In the genomic region with DNA sequence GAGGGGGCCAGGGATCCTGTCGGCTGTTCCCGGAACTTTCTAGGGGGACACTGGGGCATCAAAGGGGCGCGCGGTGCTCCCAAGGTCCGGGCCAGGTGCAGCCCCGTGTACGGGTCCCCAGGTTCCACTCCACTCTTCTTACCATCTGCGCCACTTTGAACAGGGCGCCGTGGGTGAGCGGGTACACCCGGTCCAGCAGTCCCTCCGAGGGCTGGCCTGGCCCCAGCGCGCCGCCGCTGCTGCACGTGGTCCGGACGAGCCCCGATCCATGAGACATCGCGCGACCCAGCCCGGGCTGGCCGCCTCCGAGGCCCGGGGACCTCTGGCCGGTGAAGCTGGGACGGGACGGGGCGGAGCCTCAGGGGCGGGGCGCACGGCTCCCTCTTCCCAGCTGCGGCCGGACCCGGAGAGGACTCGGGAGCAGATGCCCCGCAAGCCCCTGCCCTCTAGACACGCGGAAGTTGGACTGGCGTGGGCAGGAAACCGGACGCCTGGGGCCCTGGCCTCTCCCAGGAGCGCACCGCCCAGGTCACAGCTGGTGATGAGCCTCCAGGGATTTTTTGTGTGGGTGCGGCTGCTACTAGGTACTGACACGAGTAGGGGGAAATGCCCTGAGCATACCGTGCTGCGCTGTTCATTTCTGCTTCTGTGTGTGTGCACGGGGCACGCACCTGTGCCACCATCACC, we compare ENCODE assay signal across 8 mouse cellular contexts. TPM values are rescaled to one million over a fixed set of nuclear protein-coding genes. Genes with fewer than 3 reads are reported as not detected.
DNase-seq lines count a peak whose midpoint lies in the region; ATAC-seq and TF ChIP-seq lines count a peak whose summit lies in the region.

TSS of gene Cmtm7 (minus strand) at position 331 of the 687 bp plus-strand sequence.

- no peak for TF ChIP-seq CTCF in lung, postnatal 0 days (IDR thresholded peaks at IDR 0.05)

- no peak for TF ChIP-seq EP300 in lung, postnatal 0 days (IDR thresholded peaks at IDR 0.05)

- no peaks in the 10 kb centered on the region for H3K27me3 ChIP-seq in embryonic facial prominence, embryonic 11.5 days (ENCODE audit: control insufficient read depth, insufficient read depth, low read length)
- no peaks in the 10 kb centered on the region for H3K27me3 ChIP-seq in lung, postnatal 0 days (replicated peaks; ENCODE audit: insufficient read depth, low read length)

- no peaks in the 10 kb centered on the region for H3K36me3 ChIP-seq in embryonic facial prominence, embryonic 11.5 days (replicated peaks; ENCODE audit: control insufficient read depth, insufficient read depth, low read depth, low read length)
- no peaks in the 10 kb centered on the region for H3K36me3 ChIP-seq in lung, postnatal 0 days (ENCODE audit: insufficient read depth, low read length)

- under 1% methylated on average over 53 of the region's 54 CpGs for WGBS in embryonic facial prominence, embryonic 11.5 days
- WGBS in lung, postnatal 0 days = 2% methylated on average over 48 of the region's 54 CpGs

- ATAC-seq in embryonic facial prominence, embryonic 11.5 days (replicated peaks; ENCODE audit: insufficient number of reproducible peaks, low FRiP score, low TSS enrichment, low read depth) = peak; percentile 78
- ATAC-seq in lung, postnatal 0 days = peak; percentile 92

- peak within 1 kb of the TSS; percentile 64 for H3K4me3 ChIP-seq in embryonic facial prominence, embryonic 11.5 days (ENCODE audit: low read depth, low read length)
- H3K4me3 ChIP-seq in lung, postnatal 0 days (ENCODE audit: low read depth, low read length) = peak within 1 kb of the TSS; percentile 55

- H3K4me2 ChIP-seq in embryonic facial prominence, embryonic 11.5 days (ENCODE audit: low read depth, low read length) = peak within 1 kb of the TSS; percentile 96
- peak within 1 kb of the TSS; percentile 95 for H3K4me2 ChIP-seq in lung, postnatal 0 days (replicated peaks; ENCODE audit: low read depth, low read length)

- H3K4me1 ChIP-seq in embryonic facial prominence, embryonic 11.5 days (ENCODE audit: control insufficient read depth, insufficient read depth, low read length) = no peaks in the 10 kb centered on the region
- peaks cover 9% of the 10 kb centered on the region; the same call in 1 of the 2 replicates for H3K4me1 ChIP-seq in lung, postnatal 0 days (ENCODE audit: insufficient read depth, low read depth, low read length)

- H3K9ac ChIP-seq in embryonic facial prominence, embryonic 11.5 days (replicated peaks; ENCODE audit: low read length) = peak within 1 kb of the TSS; percentile 86
- peak within 1 kb of the TSS; percentile 73 for H3K9ac ChIP-seq in lung, postnatal 0 days (replicated peaks; ENCODE audit: low read depth)

- peak; percentile 74 for DNase-seq in 3T3-L1 (ENCODE audit: low read depth, low spot score)
- DNase-seq in T-cell, adult 2 months (ENCODE audit: low spot score) = peak; percentile 59
- peak; percentile 73 for DNase-seq in embryonic facial prominence, embryonic 11.5 days (ENCODE audit: low spot score)
- DNase-seq in heart, adult 9 months (ENCODE audit: low spot score in 2 of 2) = peak; percentile 85 to 87
- DNase-seq in kidney, adult 8-10 months = peak; percentile 70 to 77
- DNase-seq in lung, postnatal 0 days (ENCODE audit: low spot score) = peak; percentile 84
- peak; percentile 66 for DNase-seq in ovary, adult 18-20 months (ENCODE audit: low spot score)
- DNase-seq in thymus, postnatal 25 days = peak; percentile 82

- no peaks in the 10 kb centered on the region for H3K9me3 ChIP-seq in embryonic facial prominence, embryonic 11.5 days (replicated peaks; ENCODE audit: control insufficient read depth, low read length)
- H3K9me3 ChIP-seq in lung, postnatal 0 days (ENCODE audit: low read length) = no peaks in the 10 kb centered on the region

- H3K27ac ChIP-seq in embryonic facial prominence, embryonic 11.5 days (replicated peaks; ENCODE audit: low read depth, low read length) = peak within 1 kb of the TSS; percentile 61
- peak within 1 kb of the TSS; percentile 85 for H3K27ac ChIP-seq in lung, postnatal 0 days (ENCODE audit: low read length)

RNA-seq across cellular contexts. Expression of gene Cmtm7, which starts in this region (rescaled TPM):
- polyA plus RNA-seq in embryonic facial prominence, embryonic 11.5 days (2014; fragmentation: Nextera tagmentation; extraction: Ambion mirVana) = 64.6 and 75.0 TPM in 2 replicates
- 65.0 and 74.8 TPM in 2 replicates for polyA plus RNA-seq in lung, postnatal 0 days (2015; fragmentation: Nextera tagmentation; extraction: Ambion mirVana)

Comparison
In these comparisons a context has a peak if more than half of its experiments do, and no peak if none do; other contexts are left out.
1. Peak in every context shown above with its lines: DNase-seq, ATAC-seq, H3K4me3 ChIP-seq and H3K27ac ChIP-seq.